Comparison of ENCODE assay signal across 35 mouse cellular contexts in the genomic region with DNA sequence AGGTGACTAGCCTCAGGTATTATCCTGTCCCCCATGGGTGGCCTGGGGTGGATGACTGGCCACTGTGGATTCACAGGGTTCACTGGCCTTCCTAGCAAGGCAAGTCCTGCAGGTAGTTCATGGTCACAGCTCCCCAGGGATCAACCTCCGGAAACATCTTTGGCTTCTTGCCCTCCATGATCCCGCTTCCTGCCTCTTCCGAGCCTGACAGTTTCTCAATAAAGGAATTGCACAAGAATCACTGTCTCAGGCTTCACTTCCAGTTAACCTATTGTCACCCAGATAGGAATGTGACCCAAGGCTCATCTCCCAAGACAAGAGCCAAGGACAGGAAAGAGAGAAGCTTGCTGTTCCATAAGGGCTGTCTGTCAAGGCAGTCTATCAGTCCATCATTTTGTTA. TPM values are rescaled to one million over a fixed set of nuclear protein-coding genes. Genes with fewer than 3 reads are reported as not detected.
DNase-seq lines count a peak whose midpoint lies in the region; ATAC-seq lines count a peak whose summit lies in the region.
"Had no signal": no experiment of that assay in that cellular context is flagged by ENCODE, and none has a peak within 500 bp of the region (broad histone marks: within the 10 kb centered on the region; RNA-seq: fewer than 3 reads in every experiment).

No protein-coding gene starts in this region.

- H3K9ac ChIP-seq in heart, embryonic 12.5 days: no peak overlapping the region
- H3K9ac ChIP-seq: forebrain, embryonic 12.5 days; kidney, embryonic 15.5 days; limb, embryonic 13.5 days; liver, embryonic 13.5 days; neural tube, embryonic 12.5 days had no signal

- H3K27me3 ChIP-seq in heart, embryonic 12.5 days (replicated peaks): peaks cover 14% of the 10 kb centered on the region

- no peak for ATAC-seq in heart, embryonic 12.5 days (ENCODE audit: insufficient number of reproducible peaks, low FRiP score)
- peak; percentile 45 for ATAC-seq in megakaryocyte, adult 5-6 weeks (ENCODE audit: poor library complexity, severe bottlenecking)
- ATAC-seq: CD4-positive, CD25-positive, alpha-beta regulatory T cell, adult 4 months; hindbrain, embryonic 16.5 days; midbrain, embryonic 16.5 days had no signal

- H3K4me3 ChIP-seq in heart, embryonic 12.5 days: no peak overlapping the region
- H3K4me3 ChIP-seq: erythroblast, embryonic 14.5 days; forebrain, embryonic 12.5 days; heart, adult 2 months; kidney, embryonic 15.5 days; layer of hippocampus, adult 2 months; left cerebral cortex, adult 2 months; limb, embryonic 13.5 days; liver, embryonic 13.5 days; midbrain, embryonic 10.5 days; neural tube, embryonic 12.5 days had no signal

- 62% methylated on average over 3 of the region's 3 CpGs for WGBS in heart, embryonic 12.5 days

- H3K36me3 ChIP-seq in heart, embryonic 12.5 days: no peaks in the 10 kb centered on the region
- H3K36me3 ChIP-seq: forebrain, embryonic 12.5 days; kidney, embryonic 15.5 days; limb, embryonic 13.5 days; liver, embryonic 13.5 days; midbrain, embryonic 10.5 days; neural tube, embryonic 12.5 days had no signal

- no peaks in the 10 kb centered on the region for H3K9me3 ChIP-seq in heart, embryonic 12.5 days (replicated peaks)
- H3K9me3 ChIP-seq: forebrain, embryonic 12.5 days; kidney, embryonic 15.5 days; limb, embryonic 13.5 days; liver, embryonic 13.5 days; midbrain, embryonic 10.5 days; neural tube, embryonic 12.5 days had no signal

- peak; percentile 10 for DNase-seq in heart, postnatal 4 days
- peak; percentile 53 for DNase-seq in 3T3-L1 (ENCODE audit: low read depth, low spot score)
- peak; percentile 64 for DNase-seq in R1 (ENCODE audit: low read depth, low spot score)
- no peak for DNase-seq in ovary, postnatal 10 days (ENCODE audit: low spot score)
- DNase-seq in left cerebral cortex, postnatal 10 days (ENCODE audit: extremely low spot score in 1 of 2, low spot score in 2 of 2): no peak
- no peak for DNase-seq in kidney, postnatal 4 days
- DNase-seq: adrenal gland, postnatal 25 days; cerebellum, adult 18-20 months; cerebellum, postnatal 10 days; gastrocnemius, postnatal 10 days; heart, adult 2 months; heart, postnatal 14 days; kidney, adult 18-20 months; kidney, postnatal 25 days; liver, embryonic 13.5 days; thymus, adult 2 months; thymus, postnatal 36 days had no signal

- no peak overlapping the region for H3K4me2 ChIP-seq in heart, embryonic 12.5 days
- H3K4me2 ChIP-seq: forebrain, embryonic 12.5 days; kidney, embryonic 15.5 days; limb, embryonic 13.5 days; liver, embryonic 13.5 days; neural tube, embryonic 12.5 days had no signal

- intact Hi-C loops in left cerebral cortex, postnatal 10 days (cut with DNase I): no loop called here

- H3K27ac ChIP-seq in heart, embryonic 12.5 days (ENCODE audit: poor library complexity, severe bottlenecking): no peak overlapping the region
- H3K27ac ChIP-seq: forebrain, embryonic 12.5 days; heart, adult 2 months; kidney, embryonic 15.5 days; layer of hippocampus, adult 2 months; left cerebral cortex, adult 2 months; limb, embryonic 13.5 days; liver, embryonic 13.5 days; macrophage; midbrain, embryonic 10.5 days; neural tube, embryonic 12.5 days had no signal

- 0 out of 2 replicates have a peak, but pooled peaks cover 10% of the 10 kb centered on the region for H3K4me1 ChIP-seq in heart, embryonic 12.5 days (replicated peaks)
- H3K4me1 ChIP-seq: forebrain, embryonic 12.5 days; kidney, embryonic 15.5 days; liver, embryonic 13.5 days; midbrain, embryonic 10.5 days; neural tube, embryonic 12.5 days had no signal

RNA-seq across cellular contexts. Expression of a gene that starts 18.3 kb away (rescaled TPM):
- under 1 TPM; 0.74 to 0.81 TPM for total RNA-seq in heart, postnatal 4 days (2021)
- polyA plus RNA-seq in heart, embryonic 12.5 days (2016; fragmentation: Nextera tagmentation; extraction: Ambion mirVana): 62.0 and 66.2 TPM in 2 replicates
- not detected in 2 replicates for total RNA-seq in megakaryocyte, adult 5-6 weeks (2015)
- not detected in 2 replicates for total RNA-seq in megakaryocyte, adult 5-6 weeks (2017)
- not detected for total RNA-seq in left cerebral cortex, postnatal 10 days (2021)
- total RNA-seq: gastrocnemius, postnatal 10 days; heart, adult 2 months; heart, postnatal 14 days; layer of hippocampus, adult 2 months; layer of hippocampus, postnatal 14 days; left cerebral cortex, adult 2 months; left cerebral cortex, postnatal 36 days had no signal
- polyA plus RNA-seq: CD4-positive, CD25-positive, alpha-beta regulatory T cell, adult 4 months; cortical plate, adult 2 months; erythroblast, embryonic 14.5 days; forebrain, embryonic 12.5 days; heart, adult 2 months; hindbrain, embryonic 11.5 days; hindbrain, embryonic 16.5 days; macrophage; midbrain, embryonic 10.5 days; midbrain, embryonic 16.5 days had no signal

RNA-seq across cellular contexts. Expression of a gene that starts 49.5 kb away (rescaled TPM):
- 10 to 100 TPM; 31.9 to 36.7 TPM for total RNA-seq in heart, postnatal 4 days (2021)
- 15.0 and 17.3 TPM in 2 replicates for polyA plus RNA-seq in heart, embryonic 12.5 days (2016; fragmentation: Nextera tagmentation; extraction: Ambion mirVana)
- 23.2 and 25.0 TPM in 2 replicates for total RNA-seq in megakaryocyte, adult 5-6 weeks (2015)
- total RNA-seq in megakaryocyte, adult 5-6 weeks (2017): 17.1 and 18.6 TPM in 2 replicates
- 10 to 100 TPM; 38.5 TPM for total RNA-seq in left cerebral cortex, postnatal 10 days (2021)

Comparison
In these comparisons a context has a peak if more than half of its experiments do, and no peak if none do; other contexts are left out.
1. DNase-seq: peak in heart, postnatal 4 days (single experiment), 3T3-L1 (single experiment) and R1 (single experiment); none in ovary, postnatal 10 days (single experiment), left cerebral cortex, postnatal 10 days (0 of 2) and kidney, postnatal 4 days (0 of 2).